Mouse (Mus musculus) intestine, postnatal 0 days (tissue): ENCODE measurements around the gene Ltc4s. TPM values are rescaled to one million over a fixed set of nuclear protein-coding genes. Genes with fewer than 3 reads are reported as not detected.
A peak's percentile ranks its signal among the peaks of the same experiment; 100 is the strongest.

Experiments used
- ATAC-seq: fragments of 200-750 bp; cut with Nextera tagmentation; 2 replicates; pipeline ENCODE4 v1.8.0; 2017; ENCODE audit warnings: mild to moderate bottlenecking, moderate TSS enrichment, moderate library complexity
- H3K27ac ChIP-seq: fragments of 300-500 bp; sonication (generic); 2 replicates; pipeline ENCODE4 v1.5.1; 2014; ENCODE audit warnings: mild to moderate bottlenecking, low read depth, low read length, moderate library complexity
- H3K27me3 ChIP-seq: fragments of 300-500 bp; sonication (generic); replicated peaks from 2 replicates; pipeline ENCODE4 v1.6.1; 2014; ENCODE audit warnings: low read length, mixed read lengths; ENCODE audit not compliant: control insufficient read depth, insufficient read depth
- H3K36me3 ChIP-seq: fragments of 300-500 bp; sonication (generic); 2 replicates; pipeline ENCODE4 v1.6.1; 2014; ENCODE audit warnings: mild to moderate bottlenecking, moderate library complexity; ENCODE audit not compliant: control insufficient read depth, insufficient read depth
- H3K4me1 ChIP-seq: fragments of 300-500 bp; sonication (generic); replicated peaks from 2 replicates; pipeline ENCODE4 v1.6.1; 2014; ENCODE audit warnings: antibody characterized with exemption, low read length, mixed read lengths; ENCODE audit not compliant: control insufficient read depth, insufficient read depth
- H3K4me2 ChIP-seq: fragments of 300-500 bp; sonication (generic); replicated peaks from 2 replicates; pipeline ENCODE4 v1.6.1; 2014; ENCODE audit warnings: low read depth, mild to moderate bottlenecking, moderate library complexity
- H3K4me3 ChIP-seq: fragments of 300-500 bp; sonication (generic); 2 replicates; pipeline ENCODE4 v1.5.1; 2014; ENCODE audit warnings: low read depth, low read length
- H3K9ac ChIP-seq: fragments of 300-500 bp; sonication (generic); 2 replicates; pipeline ENCODE4 v1.6.1; 2014; ENCODE audit warnings: mild to moderate bottlenecking, low read depth, low read length
- H3K9me3 ChIP-seq: fragments of 300-500 bp; sonication (generic); 2 replicates; pipeline ENCODE4 v1.6.1; 2016; ENCODE audit warnings: mixed run types; ENCODE audit not compliant: control insufficient read depth
- CTCF ChIP-seq: sonication (generic); IDR thresholded peaks from 2 replicates; pipeline ENCODE4 v1.5.1; 2016; ENCODE audit warnings: low read depth, mild to moderate bottlenecking, control low read depth, antibody characterized with exemption, moderate library complexity
- WGBS: fragments of 180-500 bp; shearing (Covaris S2); extraction: QIAGEN DNeasy Blood & Tissue Kit; methylation state at CpG from one replicate; pipeline ENCODE4 v1.1.7; 2014; 5-methylcytosine and 5-hydroxymethylcytosine counted together
- polyA plus RNA-seq: library from polyadenylated mRNA; unstranded; fragments of >200 nt; fragmentation: Nextera tagmentation; extraction: Ambion mirVana; gene quantifications from 2 replicates; pipeline ENCODE4 v1.2.1, GENCODE M21; 2015

Gene Ltc4s
- polyA plus RNA-seq, 1 experiment from 2014 or later, result 39.5 TPM

DNA sequence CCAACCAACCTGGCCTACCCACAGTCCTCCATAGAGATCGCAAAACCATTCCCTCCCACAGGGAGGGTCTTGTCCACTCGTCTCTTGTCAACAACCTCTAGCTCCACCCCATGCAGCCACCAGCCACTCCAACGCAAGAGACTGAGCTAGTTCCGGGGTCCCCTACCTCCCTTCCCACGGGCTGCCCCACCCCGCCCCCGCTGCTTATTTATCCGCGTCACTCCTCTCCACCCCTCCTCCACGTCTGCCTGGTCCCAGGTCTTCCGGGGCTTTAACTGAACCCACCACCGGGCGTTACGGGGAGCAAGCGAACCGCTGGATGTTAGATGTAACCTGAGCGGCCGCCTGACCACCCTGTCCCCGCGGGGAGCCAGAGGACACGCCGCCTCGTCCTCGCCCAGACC is 28.3 kb downstream of the Ltc4s start:
- under 1% methylated on average over 24 of the region's 24 CpGs for WGBS
- Histone ChIP-seq H3K36me3 (peaks cover 31% of the 10 kb centered on the region), H3K9me3 (no peaks in the 10 kb centered on the region), H3K4me3 (peak overlapping the region; percentile 97), H3K9ac (peak overlapping the region; percentile 98), H3K27ac (peak overlapping the region; percentile 100), H3K27me3 (no peaks in the 10 kb centered on the region), H3K4me2 (peak overlapping the region; percentile 67), H3K4me1 (peaks cover 3% of the 10 kb centered on the region; the same call in 1 of the 2 replicates)
- ATAC-seq, result peak; percentile 81
- TF ChIP-seq CTCF, result no peak

- no peak for ATAC-seq
- WGBS, result 90% methylated on average over 5 of the region's 5 CpGs
- peaks cover 1% of the 10 kb centered on the region; the same call in 1 of the 2 replicates for H3K4me1 ChIP-seq
- peaks cover 50% of the 10 kb centered on the region for H3K36me3 ChIP-seq
- H3K27me3 ChIP-seq, result no peaks in the 10 kb centered on the region
- peak overlapping the region; percentile 67; the same call in 1 of the 2 replicates for H3K4me2 ChIP-seq
- no peak overlapping the region for H3K27ac ChIP-seq
- H3K9ac ChIP-seq, result no peak overlapping the region
- no peak overlapping the region for H3K4me3 ChIP-seq
- no peaks in the 10 kb centered on the region for H3K9me3 ChIP-seq
- no peak for TF ChIP-seq CTCF
Measured at GRCm38 (mm10) chr11:50208039-50208438, 30.4 kb downstream of the Ltc4s start.

DNA sequence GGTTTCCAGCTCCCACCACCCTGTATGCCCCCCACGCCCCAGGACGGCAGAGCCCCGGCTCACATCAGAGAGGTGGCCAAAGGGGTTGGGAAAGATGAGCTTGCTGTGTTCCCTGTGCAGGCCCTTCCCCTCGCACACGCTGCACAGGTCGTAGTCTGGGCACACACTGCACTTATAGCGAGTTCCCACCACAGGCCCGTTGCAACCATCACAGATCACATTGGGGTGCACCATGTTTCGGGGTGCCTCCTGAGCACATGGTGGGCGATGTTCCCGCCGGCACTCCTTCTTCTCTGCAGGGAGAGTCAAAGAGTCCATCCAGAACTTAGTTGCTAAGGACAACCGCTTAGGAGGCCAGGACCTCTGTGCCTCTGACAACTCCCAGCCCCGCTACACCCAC is 31.1 kb downstream of the Ltc4s start:
- Histone ChIP-seq H3K27me3 (no peaks in the 10 kb centered on the region), H3K9me3 (no peaks in the 10 kb centered on the region), H3K9ac (no peak overlapping the region), H3K4me1 (no peaks in the 10 kb centered on the region; the same call in 1 of the 2 replicates), H3K4me2 (no peak overlapping the region), H3K27ac (no peak overlapping the region), H3K4me3 (no peak overlapping the region), H3K36me3 (peaks cover 57% of the 10 kb centered on the region)
- no peak for TF ChIP-seq CTCF
- ATAC-seq, result no peak
- WGBS, result 97% methylated on average over 14 of the region's 14 CpGs

- WGBS, result 70% methylated on average over 2 of the region's 2 CpGs
- Histone ChIP-seq H3K4me1 (no peaks in the 10 kb centered on the region; the same call in 1 of the 2 replicates), H3K27ac (no peak overlapping the region), H3K9me3 (no peaks in the 10 kb centered on the region), H3K36me3 (peaks cover 70% of the 10 kb centered on the region), H3K27me3 (no peaks in the 10 kb centered on the region), H3K9ac (no peak overlapping the region), H3K4me2 (no peak overlapping the region), H3K4me3 (no peak overlapping the region)
- TF ChIP-seq CTCF, result no peak
- ATAC-seq, result no peak
Measured at GRCm38 (mm10) chr11:50206037-50206436, 32.4 kb downstream of the Ltc4s start.

DNA sequence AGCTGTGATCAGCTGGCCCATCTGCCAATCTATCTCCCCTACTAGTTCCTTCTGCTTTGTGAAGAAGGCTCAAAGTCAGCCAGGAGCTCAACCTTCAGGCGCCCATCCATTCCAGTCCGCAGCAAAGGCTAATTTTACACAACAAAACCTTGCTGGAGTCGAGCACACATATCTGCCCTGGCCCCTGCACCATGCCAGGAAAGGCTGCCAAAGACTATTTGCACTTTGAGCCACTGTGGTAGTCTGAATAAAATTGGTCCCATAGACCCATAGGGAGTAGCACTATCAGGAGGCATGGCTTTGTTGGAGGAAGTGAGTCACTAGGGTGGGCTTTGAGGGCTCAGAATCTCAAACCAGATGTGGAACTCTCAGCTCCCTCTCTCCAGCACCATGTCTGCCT is 33.0 kb downstream of the Ltc4s start:
- no peak overlapping the region for H3K9ac ChIP-seq
- no peak overlapping the region for H3K4me3 ChIP-seq
- no peak for ATAC-seq
- no peak overlapping the region for H3K4me2 ChIP-seq
- no peak for TF ChIP-seq CTCF
- no peaks in the 10 kb centered on the region for H3K27me3 ChIP-seq
- H3K36me3 ChIP-seq, result peaks cover 76% of the 10 kb centered on the region
- WGBS, result 91% methylated on average over 3 of the region's 3 CpGs
- no peaks in the 10 kb centered on the region for H3K4me1 ChIP-seq
- H3K9me3 ChIP-seq, result no peaks in the 10 kb centered on the region
- no peak overlapping the region for H3K27ac ChIP-seq

GRCm38 (mm10) chr11:50203302-50203827 is 35.1 kb downstream of the Ltc4s start:
- no peak for ATAC-seq
- no peak overlapping the region for H3K4me2 ChIP-seq

More at GRCm38 (mm10) chr11:50203302-50203827, 35.1 kb downstream of the Ltc4s start:
- Histone ChIP-seq H3K27ac (no peak overlapping the region), H3K4me1 (no peaks in the 10 kb centered on the region), H3K27me3 (no peaks in the 10 kb centered on the region), H3K9me3 (no peaks in the 10 kb centered on the region), H3K36me3 (peaks cover 93% of the 10 kb centered on the region), H3K4me3 (no peak overlapping the region), H3K9ac (no peak overlapping the region)
- 82% methylated on average over 9 of the region's 9 CpGs for WGBS
- no peak for TF ChIP-seq CTCF
